Mouse (Mus musculus): ENCODE measurements at regions not wholly inside any gene's neighbourhood (a gene's known extent, or its start where the extent isn't known, plus 50 kb on each side); places are given as distances from the start of the nearest gene placed in this dataset.

GRCm38 (mm10) chr13:44100125-44101067 is 315.8 kb downstream of the Cd83 start:
- ATAC-seq (ENCODE audit: insufficient number of reproducible peaks, insufficient read depth, low FRiP score, low TSS enrichment) = peak; percentile 56; the same call in 1 of the 2 replicates
- Histone ChIP-seq H3K4me1 (peaks cover 26% of the 10 kb centered on the region), H3K4me3 (no peak overlapping the region; the same call in 1 of the 2 replicates), H3K27ac (no peak overlapping the region), H3K36me3 (no peaks in the 10 kb centered on the region), H3K4me2 (replicated peaks) (peak overlapping the region; percentile 35), H3K9ac (no peak overlapping the region), H3K9me3 (no peaks in the 10 kb centered on the region), H3K27me3 (0 out of 2 replicates have a peak, but pooled peaks cover 6% of the 10 kb centered on the region)
- WGBS = 19% methylated on average over 21 of the region's 21 CpGs

DNA sequence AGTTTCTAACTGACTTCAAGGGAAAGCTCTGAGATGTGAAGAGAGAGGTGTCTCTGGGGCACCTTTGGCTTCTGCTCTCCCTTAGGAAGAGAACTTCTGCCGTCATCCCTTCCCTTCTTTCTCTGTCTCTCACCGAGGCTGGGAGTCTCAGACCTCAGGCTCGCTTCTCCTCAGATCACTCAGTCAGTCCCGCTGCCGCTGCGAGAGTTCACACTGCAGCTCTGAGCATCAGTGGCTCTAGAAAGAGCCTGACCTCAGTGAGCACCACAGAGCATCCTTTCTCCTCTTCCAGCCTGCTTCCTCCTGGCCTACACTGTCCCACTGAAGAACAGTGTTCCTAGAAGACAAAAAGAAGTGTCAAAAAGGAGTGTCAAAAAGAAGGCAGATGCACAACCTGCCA is 316.6 kb downstream of the Cd83 start:
- no peak overlapping the region for H3K27ac ChIP-seq
- 9% methylated on average over 6 of the region's 6 CpGs for WGBS
- ATAC-seq (ENCODE audit: insufficient number of reproducible peaks, insufficient read depth, low FRiP score, low TSS enrichment) = no peak

DNA sequence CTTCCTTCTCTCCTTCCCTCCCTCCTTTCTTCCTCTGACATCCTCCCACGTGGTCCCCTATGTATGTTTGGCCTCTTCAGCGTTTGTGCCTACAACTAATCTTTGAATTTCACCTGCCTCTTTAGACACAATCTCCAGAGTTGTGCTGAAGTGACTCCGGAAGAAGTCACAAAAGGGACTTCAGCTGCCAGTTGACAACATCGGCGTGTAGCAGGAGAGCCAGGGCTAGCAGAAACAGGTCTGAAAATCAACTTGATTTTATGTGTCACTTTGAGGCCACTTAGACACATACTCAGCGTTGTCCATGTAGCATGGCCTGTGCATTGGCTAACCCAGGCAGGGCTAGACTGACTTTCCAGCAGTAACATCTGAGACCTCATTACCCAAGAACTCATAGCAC is 317.2 kb downstream of the Cd83 start:
- Histone ChIP-seq H3K9ac (no peak overlapping the region), H3K4me3 (no peak overlapping the region), H3K27ac (no peak overlapping the region), H3K4me1 (peaks cover 26% of the 10 kb centered on the region), H3K4me2 (replicated peaks) (no peak overlapping the region), H3K27me3 (0 out of 2 replicates have a peak, but pooled peaks cover 6% of the 10 kb centered on the region), H3K36me3 (no peaks in the 10 kb centered on the region), H3K9me3 (no peaks in the 10 kb centered on the region)
- ATAC-seq (ENCODE audit: insufficient number of reproducible peaks, insufficient read depth, low FRiP score, low TSS enrichment) = no peak
- 76% methylated on average over 6 of the region's 6 CpGs for WGBS

More for the DNA sequence above, 316.6 kb downstream of the Cd83 start:
- H3K9ac ChIP-seq = no peak overlapping the region
- H3K4me3 ChIP-seq = no peak overlapping the region; the same call in 1 of the 2 replicates
- H3K4me1 ChIP-seq = peaks cover 26% of the 10 kb centered on the region
- peak overlapping the region; percentile 35 for H3K4me2 ChIP-seq (replicated peaks)
- H3K36me3 ChIP-seq = no peaks in the 10 kb centered on the region
- no peaks in the 10 kb centered on the region for H3K9me3 ChIP-seq
- H3K27me3 ChIP-seq = 0 out of 2 replicates have a peak, but pooled peaks cover 6% of the 10 kb centered on the region

- Histone ChIP-seq H3K9ac (no peak overlapping the region), H3K27ac (no peak overlapping the region), H3K4me3 (no peak overlapping the region), H3K4me1 (peaks cover 26% of the 10 kb centered on the region), H3K36me3 (no peaks in the 10 kb centered on the region), H3K27me3 (0 out of 2 replicates have a peak, but pooled peaks cover 6% of the 10 kb centered on the region), H3K4me2 (replicated peaks) (no peak overlapping the region), H3K9me3 (no peaks in the 10 kb centered on the region)
- ATAC-seq (ENCODE audit: insufficient number of reproducible peaks, insufficient read depth, low FRiP score, low TSS enrichment) = no peak
- 80% methylated on average over 4 of the region's 4 CpGs for WGBS
Observed at GRCm38 (mm10) chr13:44102257-44102656, 317.7 kb downstream of the Cd83 start.

GRCm38 (mm10) chr13:44103340-44103739 is 318.8 kb downstream of the Cd83 start:
- ATAC-seq (ENCODE audit: insufficient number of reproducible peaks, insufficient read depth, low FRiP score, low TSS enrichment) = no peak
- Histone ChIP-seq H3K4me3 (no peak overlapping the region), H3K27ac (no peak overlapping the region), H3K9ac (no peak overlapping the region), H3K4me1 (peaks cover 22% of the 10 kb centered on the region), H3K27me3 (0 out of 2 replicates have a peak, but pooled peaks cover 6% of the 10 kb centered on the region), H3K9me3 (no peaks in the 10 kb centered on the region), H3K36me3 (no peaks in the 10 kb centered on the region), H3K4me2 (replicated peaks) (no peak overlapping the region)
- WGBS = 93% methylated on average over 7 of the region's 7 CpGs

- Histone ChIP-seq H3K4me3 (no peak overlapping the region), H3K27ac (no peak overlapping the region), H3K9me3 (no peaks in the 10 kb centered on the region), H3K36me3 (no peaks in the 10 kb centered on the region), H3K4me1 (peaks cover 17% of the 10 kb centered on the region; the same call in 1 of the 2 replicates), H3K9ac (no peak overlapping the region), H3K27me3 (0 out of 2 replicates have a peak, but pooled peaks cover 6% of the 10 kb centered on the region), H3K4me2 (replicated peaks) (no peak overlapping the region)
- no peak for ATAC-seq (ENCODE audit: insufficient number of reproducible peaks, insufficient read depth, low FRiP score, low TSS enrichment)
- WGBS = 36% methylated on average over 5 of the region's 5 CpGs
Observed at GRCm38 (mm10) chr13:44105161-44105560, 320.6 kb downstream of the Cd83 start.

- Histone ChIP-seq H3K4me2 (replicated peaks) (no peak overlapping the region), H3K27ac (no peak overlapping the region), H3K9ac (no peak overlapping the region), H3K4me1 (0 out of 2 replicates have a peak, but pooled peaks cover 5% of the 10 kb centered on the region), H3K4me3 (no peak overlapping the region), H3K36me3 (no peaks in the 10 kb centered on the region), H3K27me3 (0 out of 2 replicates have a peak, but pooled peaks cover 6% of the 10 kb centered on the region), H3K9me3 (no peaks in the 10 kb centered on the region)
- ATAC-seq (ENCODE audit: insufficient number of reproducible peaks, insufficient read depth, low FRiP score, low TSS enrichment) = no peak
- 72% methylated on average over 11 of the region's 11 CpGs for WGBS
Observed at GRCm38 (mm10) chr13:44108695-44109094, 324.1 kb downstream of the Cd83 start.

DNA sequence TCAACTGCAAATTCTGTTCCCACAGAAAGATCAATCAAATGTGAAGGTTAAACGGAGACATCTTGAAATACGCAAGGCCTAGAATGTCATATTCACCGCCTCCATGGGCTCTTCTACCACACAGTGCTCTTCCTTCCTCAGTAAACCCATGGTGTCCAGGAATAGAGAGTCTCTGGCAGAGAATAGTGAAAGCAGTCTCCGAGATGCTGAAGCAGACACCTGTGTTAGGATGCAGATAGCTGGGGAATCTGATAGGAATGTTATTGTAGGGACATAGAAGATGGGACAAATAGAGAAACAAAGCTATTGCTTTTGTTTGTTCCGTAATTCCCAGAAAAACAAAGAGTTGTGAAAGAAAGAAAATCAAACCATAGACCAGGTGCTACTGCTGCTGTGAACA is 328.5 kb downstream of the Cd83 start:
- H3K27me3 ChIP-seq = no peaks in the 10 kb centered on the region
- H3K36me3 ChIP-seq = no peaks in the 10 kb centered on the region
- WGBS = 93% methylated on average over 5 of the region's 5 CpGs
- H3K27ac ChIP-seq = no peak overlapping the region
- no peak overlapping the region for H3K4me3 ChIP-seq
- 0 out of 2 replicates have a peak, but pooled peaks cover 5% of the 10 kb centered on the region for H3K4me1 ChIP-seq
- ATAC-seq (ENCODE audit: insufficient number of reproducible peaks, insufficient read depth, low FRiP score, low TSS enrichment) = no peak
- H3K9me3 ChIP-seq = no peaks in the 10 kb centered on the region
- no peak overlapping the region for H3K9ac ChIP-seq
- H3K4me2 ChIP-seq (replicated peaks) = no peak overlapping the region

DNA sequence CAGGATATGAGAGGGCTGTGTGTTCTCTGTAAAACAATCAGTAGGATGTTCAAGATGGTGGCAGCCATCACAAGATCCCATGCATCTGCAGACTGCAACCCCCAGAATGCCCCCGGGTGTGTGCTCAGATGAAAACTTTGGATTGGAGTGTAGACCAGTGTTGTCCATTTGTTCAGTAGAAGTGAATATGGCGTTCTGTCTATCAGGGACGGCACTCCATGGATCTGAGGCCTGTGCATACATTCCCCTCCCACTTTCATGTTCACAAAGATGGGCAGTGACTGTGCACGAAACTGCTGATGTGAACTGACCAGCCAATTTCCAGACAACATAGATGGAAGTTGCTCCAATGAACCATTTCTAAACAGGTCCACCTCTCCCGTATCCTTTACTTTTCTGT is 330.3 kb downstream of the Cd83 start:
- H3K36me3 ChIP-seq = no peaks in the 10 kb centered on the region
- H3K4me1 ChIP-seq = 0 out of 2 replicates have a peak, but pooled peaks cover 2% of the 10 kb centered on the region
- no peak overlapping the region for H3K9ac ChIP-seq
- no peak for ATAC-seq (ENCODE audit: insufficient number of reproducible peaks, insufficient read depth, low FRiP score, low TSS enrichment)
- H3K27me3 ChIP-seq = no peaks in the 10 kb centered on the region
- no peaks in the 10 kb centered on the region for H3K9me3 ChIP-seq
- no peak overlapping the region for H3K4me3 ChIP-seq
- H3K4me2 ChIP-seq (replicated peaks) = no peak overlapping the region
- 90% methylated on average over 5 of the region's 5 CpGs for WGBS
- H3K27ac ChIP-seq = no peak overlapping the region

GRCm38 (mm10) chr13:44117841-44118240 is 333.3 kb downstream of the Cd83 start:
- H3K9me3 ChIP-seq = no peaks in the 10 kb centered on the region
- H3K27me3 ChIP-seq = no peaks in the 10 kb centered on the region
- no peaks in the 10 kb centered on the region for H3K36me3 ChIP-seq
- no peak overlapping the region for H3K9ac ChIP-seq
- ATAC-seq (ENCODE audit: insufficient number of reproducible peaks, insufficient read depth, low FRiP score, low TSS enrichment) = no peak
- no peak overlapping the region for H3K4me2 ChIP-seq (replicated peaks)
- no peak overlapping the region for H3K27ac ChIP-seq
- peaks cover 8% of the 10 kb centered on the region for H3K4me1 ChIP-seq
- WGBS = 76% methylated on average over 9 of the region's 9 CpGs
- H3K4me3 ChIP-seq = no peak overlapping the region

DNA sequence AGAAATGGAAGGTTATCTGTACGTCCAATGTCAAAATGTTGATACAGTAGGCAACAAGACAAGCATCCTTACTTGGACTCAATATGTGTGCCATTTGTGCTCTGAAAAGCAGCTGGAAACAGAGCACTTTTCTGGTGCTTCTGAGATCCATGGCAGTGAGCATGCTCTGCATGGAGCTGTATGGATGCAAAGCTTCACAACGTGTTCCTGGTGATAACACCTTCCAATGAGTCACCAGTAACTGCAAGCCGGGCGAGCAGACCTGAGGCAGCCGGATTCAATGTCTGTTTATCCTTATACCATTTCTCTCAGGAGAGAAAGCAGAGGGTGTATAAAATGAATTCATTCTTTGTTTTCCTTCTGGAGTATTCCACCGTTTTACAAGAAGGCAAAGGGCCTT is 334.3 kb downstream of the Cd83 start:
- Histone ChIP-seq H3K9me3 (no peaks in the 10 kb centered on the region), H3K4me3 (no peak overlapping the region), H3K4me2 (replicated peaks) (no peak overlapping the region), H3K9ac (no peak overlapping the region), H3K4me1 (peaks cover 8% of the 10 kb centered on the region), H3K27me3 (no peaks in the 10 kb centered on the region), H3K36me3 (no peaks in the 10 kb centered on the region), H3K27ac (no peak overlapping the region)
- 86% methylated on average over 6 of the region's 6 CpGs for WGBS
- no peak for ATAC-seq (ENCODE audit: insufficient number of reproducible peaks, insufficient read depth, low FRiP score, low TSS enrichment)

DNA sequence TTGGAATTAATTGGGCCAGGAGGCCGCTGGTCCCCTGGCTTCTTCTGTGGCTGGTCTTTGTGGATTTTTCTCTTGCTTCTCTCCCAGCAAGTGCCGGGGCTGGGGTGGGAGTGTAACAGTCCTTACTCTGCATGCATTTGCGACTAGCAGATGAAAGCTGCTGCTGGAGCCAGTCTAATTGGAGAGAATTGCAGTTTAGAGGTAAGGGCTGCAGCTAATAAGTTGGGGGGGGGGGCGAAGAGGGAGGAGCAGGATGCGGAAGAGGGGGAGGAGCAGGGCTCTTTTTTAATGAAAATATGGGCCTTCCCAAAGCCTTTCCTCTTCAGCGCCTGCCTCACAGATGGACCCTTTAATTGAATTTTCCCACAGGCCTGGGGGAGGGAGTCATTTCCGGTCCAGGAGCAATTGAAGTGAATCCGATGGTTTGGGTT is 336.7 kb downstream of the Cd83 start:
- no peaks in the 10 kb centered on the region for H3K27me3 ChIP-seq
- no peak overlapping the region for H3K27ac ChIP-seq
- H3K9ac ChIP-seq = no peak overlapping the region
- no peaks in the 10 kb centered on the region for H3K36me3 ChIP-seq
- no peak overlapping the region for H3K4me3 ChIP-seq
- H3K9me3 ChIP-seq = no peaks in the 10 kb centered on the region
- WGBS = 11% methylated on average over 7 of the region's 8 CpGs
- peaks cover 8% of the 10 kb centered on the region for H3K4me1 ChIP-seq
- H3K4me2 ChIP-seq (replicated peaks) = peak overlapping the region; percentile 13; the same call in 1 of the 2 replicates
- no peak for ATAC-seq (ENCODE audit: insufficient number of reproducible peaks, insufficient read depth, low FRiP score, low TSS enrichment)

Data from embryonic facial prominence, embryonic 12.5 days (tissue).